Mouse (Mus musculus): ENCODE measurements around the gene Limd1.

The Limd1 gene

DNA sequence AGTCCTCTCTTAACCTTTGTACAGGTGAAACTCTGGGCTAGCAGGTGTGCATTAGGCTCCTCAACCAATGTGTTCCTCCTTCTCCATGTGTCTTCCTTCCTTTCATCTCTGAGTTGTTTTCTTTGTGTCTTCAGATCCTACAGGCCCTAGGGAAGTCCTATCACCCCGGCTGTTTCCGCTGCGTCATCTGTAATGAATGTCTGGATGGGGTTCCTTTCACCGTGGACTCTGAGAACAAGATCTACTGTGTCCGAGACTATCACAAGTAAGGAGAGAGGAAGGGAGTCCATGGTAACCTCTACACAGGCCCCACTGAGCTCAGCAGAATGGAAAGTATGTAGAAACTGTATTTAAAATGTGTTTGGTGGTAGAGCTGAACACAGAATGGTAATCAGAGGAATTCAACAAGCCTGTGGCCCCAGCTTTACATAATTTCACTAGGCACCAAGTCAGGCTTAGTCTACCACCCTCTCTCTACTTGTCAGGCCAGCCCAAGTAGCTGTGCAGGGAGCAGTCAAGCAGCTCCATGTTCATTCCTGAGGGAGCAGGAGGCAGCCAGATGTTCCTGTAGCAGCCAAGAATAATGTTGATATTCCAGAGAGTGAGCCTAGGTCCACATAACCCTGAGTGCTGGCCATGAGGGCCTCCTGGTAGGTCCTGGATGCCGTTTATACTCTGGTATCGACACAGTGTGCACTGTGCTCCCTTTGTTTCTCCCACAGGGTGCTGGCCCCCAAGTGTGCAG lies 38.3 kb downstream of the Limd1 start:
- in situ Hi-C loops (cut with MboI): no loop called here

DNA sequence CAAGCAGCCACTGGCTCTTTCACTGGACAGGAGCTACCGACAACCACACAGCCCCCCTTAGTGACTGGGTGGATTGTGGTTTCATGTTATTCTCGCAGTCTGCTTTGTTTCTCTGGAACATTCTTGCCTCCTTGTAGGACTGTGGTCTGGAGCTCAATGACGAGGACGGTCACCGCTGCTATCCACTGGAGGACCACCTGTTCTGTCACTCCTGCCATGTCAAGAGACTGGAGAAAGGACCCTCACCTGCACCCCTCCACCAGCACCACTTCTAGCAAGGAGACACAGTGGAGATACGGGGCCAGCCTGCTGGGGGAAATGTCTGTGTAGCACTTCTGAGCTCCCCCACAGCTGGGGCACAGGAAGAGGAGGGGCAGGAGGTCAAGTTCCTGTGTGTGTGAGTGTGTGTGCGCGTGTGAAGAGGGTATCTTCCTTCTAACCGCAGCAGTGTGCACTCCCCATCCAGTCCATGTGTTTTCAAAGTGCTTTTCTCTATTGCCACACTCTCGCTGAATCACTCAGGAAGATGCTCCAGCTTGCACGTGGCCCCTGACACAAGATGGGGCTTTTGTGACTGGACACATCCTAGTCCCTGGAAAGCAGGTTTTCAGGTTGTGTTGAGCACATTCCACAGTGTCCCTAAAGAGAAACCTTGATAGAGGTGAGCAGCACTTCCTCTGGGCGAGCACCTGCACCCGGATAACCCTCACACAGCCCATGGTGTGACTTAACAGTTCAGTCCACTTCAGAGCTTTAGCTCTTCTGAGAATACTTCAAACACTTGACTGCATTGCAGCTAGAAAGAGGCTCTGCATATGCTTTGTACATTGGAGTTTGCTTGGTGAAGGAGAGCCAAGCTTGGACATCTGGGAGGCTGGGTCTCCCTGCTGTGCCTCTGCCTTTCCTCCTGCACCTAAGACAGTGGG lies 40.7 kb downstream of the Limd1 start:
- in situ Hi-C loops (cut with MboI): no loop called here

DNA sequence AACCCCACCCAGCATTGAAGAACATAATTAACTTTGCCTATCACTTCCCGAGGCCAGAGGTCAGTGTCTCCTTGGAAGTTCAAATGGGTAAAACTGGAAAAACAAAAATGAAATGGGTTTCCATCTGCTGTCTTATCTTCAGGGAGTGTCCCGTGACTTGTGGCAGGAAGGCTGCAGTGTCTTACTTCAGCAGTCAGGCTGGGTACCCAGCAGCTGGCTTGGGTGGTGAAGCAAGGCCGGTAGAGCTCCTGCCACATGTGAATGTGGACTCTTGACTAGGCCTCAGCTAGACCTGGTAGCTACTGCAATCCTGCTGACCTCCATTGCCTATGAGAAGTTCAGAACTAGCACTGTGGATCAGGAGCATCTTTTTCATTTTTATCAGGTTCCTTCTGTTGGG lies 42.2 kb downstream of the Limd1 start:
- in situ Hi-C loops (cut with MboI): loop anchor here (5.0 kb wide), 1 partner anchor 38 kb away; no protein-coding TSS in a partner anchor

DNA sequence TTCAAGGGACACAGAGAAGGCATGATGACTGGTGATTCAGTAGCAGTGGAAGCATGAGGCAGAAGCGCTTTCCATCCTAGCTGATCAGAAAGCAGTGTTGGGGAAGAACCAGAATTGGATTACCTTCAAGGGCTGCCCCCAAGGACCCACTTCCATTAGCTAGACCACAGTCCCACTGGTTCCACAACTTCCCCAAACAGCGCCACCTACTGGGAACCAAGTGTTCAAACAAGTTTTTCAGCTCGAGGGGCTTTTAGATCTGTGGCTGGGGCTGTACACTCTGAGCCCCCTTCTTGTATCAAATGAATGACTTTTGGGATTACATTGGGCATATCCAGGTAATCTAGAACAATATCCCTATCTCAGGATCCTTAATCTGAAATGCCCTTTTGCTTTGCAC lies 45.2 kb downstream of the Limd1 start:
- in situ Hi-C loops (cut with MboI): loop anchor here (5.0 kb wide), 1 partner anchor 41 kb away; no protein-coding TSS in a partner anchor

DNA sequence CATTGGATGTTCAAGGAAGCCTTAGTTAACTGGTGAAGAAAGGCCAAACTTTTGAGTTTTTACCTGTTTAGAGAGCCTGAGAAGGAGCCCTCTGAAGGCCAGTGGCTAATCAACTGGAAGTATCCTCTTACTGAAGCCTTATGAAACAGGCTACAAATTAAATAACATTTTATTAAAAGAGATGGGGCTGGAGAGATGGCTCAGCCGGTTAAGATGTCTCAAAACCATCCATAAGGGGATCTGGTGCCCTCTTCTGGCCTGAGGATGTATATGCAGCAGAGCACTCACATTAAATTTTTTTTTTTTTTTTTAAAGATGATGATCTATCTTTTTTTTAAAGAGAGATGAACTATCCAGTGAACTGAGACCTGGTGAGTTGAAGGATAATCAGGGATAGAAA lies 46.6 kb downstream of the Limd1 start:
- in situ Hi-C loops (cut with MboI): no loop called here

DNA sequence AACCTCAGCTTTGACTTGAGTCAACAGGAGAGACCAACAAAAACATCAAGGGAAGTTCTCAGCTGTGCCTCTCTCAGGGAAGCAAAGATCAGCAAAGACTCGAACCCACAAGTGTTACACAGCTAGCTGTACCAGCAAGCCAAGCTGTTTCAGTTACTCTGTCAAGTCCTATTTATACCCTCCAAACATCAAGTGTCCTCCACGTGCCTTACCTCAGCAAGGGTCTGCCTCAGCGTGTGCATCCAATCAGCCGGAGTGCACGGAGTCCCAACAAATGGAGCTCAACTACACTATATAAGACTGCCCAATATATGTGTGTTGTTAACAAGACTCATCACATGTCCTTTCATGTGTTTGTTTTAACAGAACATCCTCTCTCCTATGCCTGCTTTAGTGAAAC lies 48.0 kb downstream of the Limd1 start:
- in situ Hi-C loops (cut with MboI): no loop called here

DNA sequence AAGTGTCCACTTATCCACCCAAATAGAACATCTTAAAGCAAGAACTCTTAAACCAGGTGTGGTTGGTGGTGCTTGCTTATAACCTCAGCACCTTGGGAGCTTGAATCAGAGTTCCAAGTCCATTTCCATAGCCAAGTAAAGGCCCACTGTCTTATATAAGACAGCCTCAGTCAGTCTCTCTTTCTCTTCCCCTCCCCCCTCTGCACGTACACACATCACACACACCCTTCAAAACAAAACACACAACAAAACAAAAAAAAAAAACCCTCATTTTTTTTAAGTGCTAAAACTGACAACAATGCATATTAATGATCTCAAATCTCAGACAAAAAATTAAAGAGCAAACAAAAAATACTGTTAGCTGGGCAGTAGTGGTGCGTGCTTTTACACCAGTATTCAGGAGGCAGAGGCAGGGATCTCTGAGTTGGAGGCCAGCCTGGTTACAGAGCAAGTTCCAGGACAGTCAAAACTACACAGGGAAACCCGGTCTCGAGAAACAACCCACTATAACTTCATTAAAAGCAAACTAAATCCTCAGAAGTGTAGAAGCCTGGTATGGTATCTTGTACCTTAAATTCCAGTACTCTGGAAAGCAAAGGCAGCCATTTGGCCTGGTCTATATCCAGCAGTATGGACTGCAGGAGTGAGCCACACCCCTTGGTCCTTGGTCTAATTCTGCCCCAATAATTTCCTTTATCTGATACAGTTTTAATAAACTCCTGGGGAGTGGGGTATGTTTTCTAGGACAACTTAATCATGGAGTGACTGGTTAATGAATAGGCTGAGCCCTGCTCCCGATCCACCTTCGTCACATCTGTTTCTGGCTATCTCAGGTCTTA lies 49.8 kb downstream of the Limd1 start:
- in situ Hi-C loops (cut with MboI): no loop called here

DNA sequence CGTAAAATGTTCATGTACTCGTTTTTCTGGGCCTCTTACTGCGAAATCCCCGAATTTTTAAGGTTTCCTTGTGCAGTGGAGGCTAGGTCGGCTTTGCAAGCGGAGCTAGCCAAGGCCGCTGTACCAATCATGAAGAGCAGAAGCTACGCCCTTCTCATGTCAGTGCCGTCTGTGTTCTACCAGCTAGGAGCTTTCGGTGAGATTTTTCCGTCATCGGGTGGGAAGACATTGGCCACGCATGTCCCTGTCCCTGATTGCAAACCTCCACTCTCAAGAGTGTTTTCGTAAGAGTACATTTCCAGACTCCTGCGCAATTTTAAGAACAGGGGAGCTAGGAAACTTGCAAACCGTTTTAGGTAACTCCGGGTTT lies 50.4 kb downstream of the Limd1 start:
- in situ Hi-C loops (cut with MboI): no loop called here

DNA sequence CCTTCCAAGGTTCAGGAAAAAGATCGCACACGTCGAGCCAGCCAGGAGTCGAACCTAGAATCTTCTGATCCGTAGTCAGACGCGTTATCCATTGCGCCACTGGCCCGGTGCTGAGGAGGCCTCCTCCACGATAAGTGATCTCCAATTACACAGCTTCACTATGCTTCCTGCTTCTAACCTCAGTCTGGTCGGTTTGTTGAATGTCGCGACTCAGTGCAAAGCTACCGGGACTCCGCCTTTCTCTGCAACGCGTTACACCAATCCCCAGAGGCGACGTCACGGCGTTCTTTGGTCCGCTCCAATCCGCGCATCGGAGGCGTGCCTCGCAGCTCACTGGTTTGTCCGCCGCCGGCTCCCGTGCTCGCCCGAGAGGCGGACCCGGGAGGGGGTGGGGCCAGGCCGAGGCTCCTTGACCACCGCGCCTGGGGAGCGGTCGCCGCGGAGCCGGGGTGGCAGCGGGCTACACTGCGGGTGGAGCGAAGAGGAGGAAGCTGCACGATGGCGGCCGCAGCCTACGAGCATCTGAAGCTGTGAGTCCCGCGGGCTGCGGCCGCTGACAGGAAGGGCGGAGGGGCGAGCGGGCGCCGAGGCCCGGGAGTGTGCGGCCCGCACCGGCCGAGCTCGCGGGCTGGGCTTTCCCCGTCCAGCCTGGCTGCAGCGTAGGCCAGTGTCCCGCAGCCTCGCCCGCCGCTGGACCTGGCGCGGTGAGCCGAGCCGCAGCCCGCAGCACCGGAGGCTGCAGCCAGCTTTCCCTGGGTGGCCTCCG lies 51.1 kb downstream of the Limd1 start, which contains the start of gene Sacm1l:
Gene Sacm1l, plus strand, starts transcription at position 368 of the 766 bp plus-strand sequence.
- in situ Hi-C loops (cut with MboI): no loop called here

DNA sequence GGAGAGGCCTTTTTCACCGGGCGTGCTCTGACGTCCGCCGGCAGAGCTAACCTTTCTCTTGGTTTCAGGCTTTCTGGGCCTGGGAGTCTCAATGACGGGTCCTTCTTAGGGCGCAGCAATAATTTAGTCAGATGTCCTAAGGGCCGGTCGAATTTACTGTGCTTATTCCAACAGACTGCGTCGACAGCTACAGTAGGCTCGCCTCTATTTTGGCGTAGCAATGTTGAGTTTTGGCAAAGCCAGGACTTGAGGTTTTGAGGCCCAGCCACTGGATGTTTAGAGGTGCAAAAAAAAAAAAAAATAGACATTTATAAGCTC lies 51.6 kb downstream of the Limd1 start:
- in situ Hi-C loops (cut with MboI): no loop called here

DNA sequence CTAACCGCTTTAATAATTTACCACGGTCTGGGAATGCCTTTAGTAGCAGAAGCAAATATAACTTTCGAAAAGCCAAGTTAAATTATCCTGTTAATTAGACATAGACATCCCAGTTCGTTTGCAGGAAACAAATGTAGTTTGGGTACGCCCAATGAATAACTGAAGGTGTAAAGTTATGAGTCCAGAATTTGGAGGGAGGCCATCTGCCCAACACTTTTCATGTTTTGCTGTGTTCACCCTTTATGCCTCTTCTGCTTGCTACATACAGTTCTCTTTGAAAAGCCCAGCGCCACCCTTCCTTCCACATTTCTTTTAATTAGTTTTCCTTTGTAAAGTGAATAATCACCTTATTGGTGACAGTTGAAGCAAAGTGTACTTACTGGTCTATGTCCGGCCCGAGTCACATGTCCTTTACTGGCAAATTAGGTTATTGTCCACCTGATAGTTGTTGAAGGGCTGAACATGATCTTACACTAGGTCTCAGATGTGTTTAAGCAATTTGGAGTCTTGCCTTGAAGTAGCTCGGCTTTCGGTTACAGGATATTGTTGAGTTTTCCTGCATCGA lies 52.1 kb downstream of the Limd1 start:
- in situ Hi-C loops (cut with MboI): no loop called here

DNA sequence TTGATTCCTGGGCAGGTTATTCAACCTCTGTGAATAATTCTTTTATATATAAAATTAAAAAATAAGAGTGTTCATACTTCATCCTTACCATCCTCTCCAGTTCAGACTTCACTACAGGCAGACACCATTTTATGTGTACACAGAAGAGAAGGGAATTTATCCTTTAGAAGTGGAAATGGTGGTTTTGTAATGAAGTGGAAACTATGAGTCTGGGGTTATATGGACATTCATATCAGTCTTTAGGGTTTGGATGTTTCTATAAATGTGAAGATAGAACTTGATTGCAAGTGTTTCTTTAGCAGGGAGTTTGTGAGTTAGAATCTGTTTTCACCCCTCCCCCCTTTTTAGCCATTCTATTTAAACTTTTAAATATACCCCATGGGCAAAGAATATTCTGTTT lies 52.7 kb downstream of the Limd1 start:
- in situ Hi-C loops (cut with MboI): no loop called here

DNA sequence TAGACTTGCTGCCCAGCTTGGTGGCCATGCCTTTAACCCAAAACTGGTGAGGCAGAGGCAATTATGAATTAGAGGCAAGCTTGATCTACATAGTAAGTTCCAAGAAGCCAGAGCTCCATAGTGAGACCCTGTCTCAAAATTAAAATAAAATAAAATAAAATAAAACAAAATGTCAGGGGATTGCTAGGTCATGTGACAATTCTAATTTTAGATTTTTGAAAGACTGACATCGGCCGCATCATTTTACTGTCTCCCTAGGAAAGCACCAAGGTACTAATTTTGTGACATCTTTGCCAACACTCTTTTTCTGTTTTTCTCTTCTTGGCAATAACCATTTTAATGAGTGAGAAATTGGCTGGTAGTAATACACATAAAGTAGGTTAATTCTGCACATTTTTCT lies 58.1 kb downstream of the Limd1 start:
- in situ Hi-C loops (cut with MboI): no loop called here

DNA sequence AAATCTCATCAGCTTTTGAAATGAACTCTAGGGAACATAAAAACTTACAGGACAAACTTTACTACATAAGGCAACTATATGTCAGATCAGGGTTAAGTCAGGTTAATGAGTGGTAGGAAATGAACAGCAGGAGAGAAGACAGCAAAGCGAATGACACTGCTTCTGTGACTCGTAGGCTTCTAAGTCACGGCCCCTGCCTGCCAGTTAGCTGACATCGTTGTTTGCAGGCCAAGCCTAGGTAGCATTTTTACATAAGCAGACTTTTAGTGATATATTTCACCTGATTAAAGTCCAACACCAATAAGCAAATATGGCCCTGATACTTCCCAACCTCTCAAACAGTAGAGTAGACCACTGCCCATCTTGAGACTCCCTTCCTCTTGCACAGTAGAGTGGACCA lies 59.7 kb downstream of the Limd1 start:
- in situ Hi-C loops (cut with MboI): no loop called here

DNA sequence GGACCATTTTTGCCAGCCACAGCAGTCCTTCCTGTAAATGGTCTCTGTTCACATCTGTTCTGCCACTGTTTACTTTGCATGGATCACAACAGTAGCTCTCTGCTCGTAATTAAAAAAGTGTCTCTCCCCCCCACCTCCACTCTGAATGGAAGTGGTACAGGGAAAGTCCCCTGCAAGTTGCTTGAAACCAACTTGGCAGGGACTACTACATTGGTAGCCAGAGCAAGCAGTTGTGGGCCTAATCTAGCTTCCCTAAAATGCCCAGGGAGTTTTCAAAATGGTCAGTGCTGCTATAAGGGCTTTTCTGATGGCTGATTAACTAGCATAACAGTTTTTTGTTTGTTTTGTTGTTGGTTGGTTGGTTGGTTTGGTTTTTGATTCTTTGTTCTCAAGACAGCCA lies 60.6 kb downstream of the Limd1 start:
- in situ Hi-C loops (cut with MboI): no loop called here

DNA sequence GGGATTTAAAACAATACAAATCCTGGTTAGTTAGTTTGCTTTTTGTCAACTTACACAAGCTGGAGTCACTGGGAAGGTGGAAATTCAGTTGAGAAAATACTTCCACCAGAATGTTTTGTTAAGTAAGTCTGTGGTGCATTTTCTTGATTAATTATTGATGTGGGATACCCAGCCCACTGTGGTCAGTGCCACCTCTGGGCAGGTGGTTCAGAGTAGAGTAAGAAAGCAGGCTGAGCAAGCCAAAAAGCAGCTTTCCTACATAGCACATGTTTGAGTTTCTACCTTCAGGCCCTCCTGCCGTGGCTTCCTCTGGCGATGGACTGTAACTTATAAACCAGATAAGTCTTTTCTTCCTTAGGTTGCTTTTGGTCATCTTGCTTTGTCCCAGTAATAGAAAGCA lies 61.3 kb downstream of the Limd1 start:
- in situ Hi-C loops (cut with MboI): no loop called here

DNA sequence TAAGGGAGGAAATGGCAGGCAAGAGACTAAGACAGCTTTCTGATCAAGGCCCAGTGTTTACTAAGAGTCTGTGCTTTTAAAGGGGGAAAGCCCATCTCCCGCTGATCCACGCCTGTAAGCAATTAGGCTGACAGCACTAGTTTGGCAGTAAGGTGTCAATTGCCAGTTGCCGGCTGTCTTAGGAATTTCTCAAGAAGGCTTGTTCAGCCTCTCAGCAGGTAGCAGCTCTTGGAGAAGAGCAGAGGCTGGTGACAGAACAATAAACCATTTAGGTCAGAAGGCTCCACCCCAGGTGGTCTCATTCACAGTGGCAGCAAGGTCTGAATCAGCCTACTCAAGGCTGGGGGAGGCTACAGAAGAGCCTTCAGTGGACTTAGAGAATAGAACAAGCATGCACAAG lies 76.1 kb downstream of the Limd1 start:
- in situ Hi-C loops (cut with MboI): no loop called here

Measured in mature B cell (primary cell).